Mouse (Mus musculus): ENCODE results near the gene Ntf5. TPM values are rescaled to one million over a fixed set of nuclear protein-coding genes. Genes with fewer than 3 reads are reported as not detected.
A peak's percentile ranks its signal among the peaks of the same experiment; 100 is the strongest.

Ntf5 gene
- total and polyA plus RNA-seq, 3 experiments: 0.43 to 1.5 (median 0.59) TPM

- Histone ChIP-seq H3K27me3 (replicated peaks) (no peaks in the 10 kb centered on the region), H3K9me3 (replicated peaks; ENCODE audit: low read length) (no peaks in the 10 kb centered on the region), H3K36me3 (replicated peaks in 1 of 2; ENCODE audit: control insufficient read depth in 1 of 2, insufficient read depth in 1 of 2, low read length in 1 of 2) (peaks cover 13 to 48% of the 10 kb centered on the region in 2 experiments), H3K4me2 (ENCODE audit: insufficient read depth, low read depth, poor library complexity, severe bottlenecking) (no peak within 1 kb of the TSS), H3K27ac (ENCODE audit: insufficient read depth, low read depth) (no peak within 1 kb of the TSS), H3K79me2 (replicated peaks; ENCODE audit: control insufficient read depth, extremely low read depth, insufficient read depth, poor library complexity, severe bottlenecking) (peaks cover 13% of the 10 kb centered on the region), H3K4me1 (ENCODE audit: control insufficient read depth in 1 of 2, insufficient read depth in 2 of 2) (peaks cover 2 to 37% of the 10 kb centered on the region in 2 experiments; a peak in 3 of 4 replicates), H3K4me3 (replicated peaks in 1 of 3; ENCODE audit: low read depth in 2 of 3, low read length in 2 of 3, poor library complexity in 1 of 3) (no peak within 1 kb of the TSS), H3K9ac (ENCODE audit: insufficient read depth, low read depth) (no peak within 1 kb of the TSS)
- in situ Hi-C loops (cut with MboI; ENCODE audit: low pct_ligation_motif_present, low pct_unique_long_range_greater_than_20kb, low sequenced_read_pairs): no loop called here
- TF ChIP-seq CHD2 (IDR thresholded peaks at IDR 0.05; ENCODE audit: low read length): no peak
- TF ChIP-seq RAD21 (IDR thresholded peaks at IDR 0.05; ENCODE audit: low read depth, low read length): peak; percentile 43
- TF ChIP-seq BHLHE40 (IDR thresholded peaks at IDR 0.05; ENCODE audit: low read depth, low read length): no peak
- TF ChIP-seq MAX (IDR thresholded peaks at IDR 0.05; ENCODE audit: low read length): no peak
- TF ChIP-seq CTCF (conservative IDR thresholded peaks at IDR 0.05 in 1 of 2, IDR thresholded peaks at IDR 0.05 in 1 of 2; ENCODE audit: low read depth in 2 of 2, low read length in 2 of 2): peak in 1 of 2 experiments; percentile 61; a peak in 2 of 4 replicates
- no peak for TF ChIP-seq ZKSCAN1 (IDR thresholded peaks at IDR 0.05; ENCODE audit: borderline replicate concordance, low read depth, low read length)
- TF ChIP-seq ZMIZ1 (IDR thresholded peaks at IDR 0.05; ENCODE audit: low read depth, low read length): no peak
- no peak for DNase-seq (ENCODE audit: extremely low read depth)
- dilution Hi-C loops (cut with MboI; ENCODE audit: extremely low pct_ligation_motif_present, extremely low pct_unique_long_range_greater_than_20kb, low sequenced_read_pairs): no loop called here
These were observed 24.2 kb downstream of the Ntf5 start, which contains the start of gene Ruvbl2 for GRCm38 (mm10) chr7:45437521-45438276. Ruvbl2 (minus strand) TSS chr7:45438096.

GRCm38 (mm10) chr7:45443526-45444420, 30.3 kb downstream of the Ntf5 start:
- Histone ChIP-seq H3K79me2 (replicated peaks; ENCODE audit: control insufficient read depth, extremely low read depth, insufficient read depth, poor library complexity, severe bottlenecking) (no peaks in the 10 kb centered on the region), H3K27me3 (replicated peaks) (no peaks in the 10 kb centered on the region), H3K4me1 (ENCODE audit: control insufficient read depth in 1 of 2, insufficient read depth in 2 of 2) (peaks cover 2 to 13% of the 10 kb centered on the region in 2 experiments; a peak in 3 of 4 replicates), H3K4me2 (ENCODE audit: insufficient read depth, low read depth, poor library complexity, severe bottlenecking) (no peak overlapping the region), H3K9ac (ENCODE audit: insufficient read depth, low read depth) (no peak overlapping the region), H3K9me3 (replicated peaks; ENCODE audit: low read length) (no peaks in the 10 kb centered on the region), H3K4me3 (replicated peaks in 1 of 3; ENCODE audit: low read depth in 2 of 3, low read length in 2 of 3, poor library complexity in 1 of 3) (no peak overlapping the region), H3K36me3 (replicated peaks in 1 of 2; ENCODE audit: control insufficient read depth in 1 of 2, insufficient read depth in 1 of 2, low read length in 1 of 2) (peaks cover 35 to 73% of the 10 kb centered on the region in 2 experiments), H3K27ac (ENCODE audit: insufficient read depth, low read depth) (no peak overlapping the region)
- no peak for DNase-seq (ENCODE audit: extremely low read depth)
- no peak for TF ChIP-seq NELFE (IDR thresholded peaks at IDR 0.05; ENCODE audit: low read depth, low read length)
- no peak for TF ChIP-seq CHD1 (IDR thresholded peaks at IDR 0.05; ENCODE audit: low read depth, low read length)
- no peak for TF ChIP-seq TBP (conservative IDR thresholded peaks at IDR 0.05; ENCODE audit: low read depth, low read length)
- no peak for TF ChIP-seq NRF1 (IDR thresholded peaks at IDR 0.05; ENCODE audit: low read depth, low read length)
- TF ChIP-seq EP300 (IDR thresholded peaks at IDR 0.05; ENCODE audit: low read length): no peak
- no peak for TF ChIP-seq RCOR1 (conservative IDR thresholded peaks at IDR 0.05; ENCODE audit: low read depth, low read length)
- no peak for TF ChIP-seq SMC3 (IDR thresholded peaks at IDR 0.05; ENCODE audit: low read depth, low read length)
- TF ChIP-seq ELF1 (IDR thresholded peaks at IDR 0.05; ENCODE audit: low read depth, low read length): no peak
- TF ChIP-seq POLR2A (IDR thresholded peaks at IDR 0.05; ENCODE audit: low read depth, low read length): no peak
- TF ChIP-seq ZKSCAN1 (IDR thresholded peaks at IDR 0.05; ENCODE audit: borderline replicate concordance, low read depth, low read length): no peak
- no peak for TF ChIP-seq GABPA (IDR thresholded peaks at IDR 0.05; ENCODE audit: insufficient replicate concordance, low read depth, low read length)
- TF ChIP-seq HCFC1 (IDR thresholded peaks at IDR 0.05; ENCODE audit: low read depth, low read length): no peak
- no peak for TF ChIP-seq E2F4 (IDR thresholded peaks at IDR 0.05; ENCODE audit: insufficient replicate concordance, low read depth, low read length)
- no peak for TF ChIP-seq MAZ (IDR thresholded peaks at IDR 0.05; ENCODE audit: low read depth, low read length)
- TF ChIP-seq MAFK (IDR thresholded peaks at IDR 0.05; ENCODE audit: insufficient replicate concordance, low read length): no peak
- TF ChIP-seq RAD21 (IDR thresholded peaks at IDR 0.05; ENCODE audit: low read depth, low read length): no peak
- dilution Hi-C loops (cut with MboI; ENCODE audit: extremely low pct_ligation_motif_present, extremely low pct_unique_long_range_greater_than_20kb, low sequenced_read_pairs): no loop called here
- in situ Hi-C loops (cut with MboI; ENCODE audit: low pct_ligation_motif_present, low pct_unique_long_range_greater_than_20kb, low sequenced_read_pairs): no loop called here

All from CH12.LX (cell line).